Mouse (Mus musculus): ENCODE results near the gene Sf3a3.

GRCm38 (mm10) chr4:124672347-124673320 lies 41.9 kb upstream of the Sf3a3 start:
- TF ChIP-seq EP300 (optimal IDR thresholded peaks at IDR 0.05) (no peak), CTCF (IDR thresholded peaks at IDR 0.05; ENCODE audit: low read depth) (no peak)
